Mouse (Mus musculus) hindbrain, embryonic 11.5 days (tissue): ENCODE results near the gene Srrm2. TPM values are rescaled to one million over a fixed set of nuclear protein-coding genes. Genes with fewer than 3 reads are reported as not detected.

Source experiments
- ATAC-seq: fragments of 200-750 bp; cut with Nextera tagmentation; 2 replicates; pipeline ENCODE4 v1.8.0; 2017; ENCODE audit warnings: mild to moderate bottlenecking, moderate TSS enrichment, moderate library complexity; ENCODE audit not compliant: low FRiP score
- DNase-seq: peaks from one replicate; pipeline ENCODE4 v3.0.0-alpha.2; 2015; ENCODE audit warnings: low spot score
- H3K27ac ChIP-seq: fragments of 300-500 bp; sonication (generic); 2 replicates; pipeline ENCODE4 v1.5.1; 2014; ENCODE audit warnings: mild to moderate bottlenecking, low read depth, low read length
- H3K27me3 ChIP-seq: fragments of 300-500 bp; sonication (generic); 2 replicates; pipeline ENCODE4 v1.6.1; 2014; ENCODE audit warnings: mild to moderate bottlenecking, low read length, moderate library complexity, mixed read lengths; ENCODE audit not compliant: control insufficient read depth, insufficient read depth
- H3K36me3 ChIP-seq: fragments of 300-500 bp; sonication (generic); 2 replicates; pipeline ENCODE4 v1.6.1; 2014; ENCODE audit warnings: mild to moderate bottlenecking, low read length, moderate library complexity, mixed read lengths; ENCODE audit not compliant: control insufficient read depth, insufficient read depth
- H3K4me1 ChIP-seq: fragments of 300-500 bp; sonication (generic); replicated peaks from 2 replicates; pipeline ENCODE4 v1.6.1; 2014; ENCODE audit warnings: low read length, mixed read lengths; ENCODE audit not compliant: control insufficient read depth, insufficient read depth
- H3K4me2 ChIP-seq: fragments of 300-500 bp; sonication (generic); replicated peaks from 2 replicates; pipeline ENCODE4 v1.6.1; 2014; ENCODE audit warnings: mild to moderate bottlenecking, low read depth, low read length
- H3K4me3 ChIP-seq: fragments of 300-500 bp; sonication (generic); 2 replicates; pipeline ENCODE4 v1.5.1; 2014; ENCODE audit warnings: low read depth, low read length
- H3K9ac ChIP-seq: fragments of 300-500 bp; sonication (generic); 2 replicates; pipeline ENCODE4 v1.6.1; 2014; ENCODE audit warnings: low read depth, low read length
- H3K9me3 ChIP-seq: fragments of 300-500 bp; sonication (generic); 2 replicates; pipeline ENCODE4 v1.6.1; 2016; ENCODE audit warnings: low read length; ENCODE audit not compliant: control insufficient read depth
- WGBS: fragments of 180-500 bp; shearing (Covaris S2); extraction: QIAGEN DNeasy Blood & Tissue Kit; methylation state at CpG from one replicate; pipeline ENCODE4 v1.1.7; 2014; 5-methylcytosine and 5-hydroxymethylcytosine counted together
- polyA plus RNA-seq: library from polyadenylated mRNA; unstranded; fragments of >200 nt; fragmentation: Nextera tagmentation; extraction: Ambion mirVana; gene quantifications from 2 replicates; pipeline ENCODE4 v1.2.1, GENCODE M21; 2014

The Srrm2 gene
- 427 and 573 TPM in 2 replicates for polyA plus RNA-seq

- peak within 1 kb of the TSS; percentile 73 for H3K4me2 ChIP-seq
- H3K27ac ChIP-seq: peak within 1 kb of the TSS; percentile 84
- H3K4me3 ChIP-seq: peak within 1 kb of the TSS; percentile 36
- DNase-seq: peak; percentile 80
- no peaks in the 10 kb centered on the region for H3K9me3 ChIP-seq
- peak; percentile 73 for ATAC-seq
- 2% methylated on average over 29 of the region's 29 CpGs for WGBS
- 0 out of 2 replicates have a peak, but pooled peaks cover 2% of the 10 kb centered on the region for H3K4me1 ChIP-seq
- no peaks in the 10 kb centered on the region for H3K36me3 ChIP-seq
- no peaks in the 10 kb centered on the region for H3K27me3 ChIP-seq
- peak within 1 kb of the TSS; percentile 79 for H3K9ac ChIP-seq
Observed at GRCm38 (mm10) chr17:23790269-23791078, at the start of gene Srrm2. Gene Srrm2, plus strand, starts transcription at chr17:23790532.

GRCm38 (mm10) chr17:23740598-23741021, 49.7 kb upstream of the Srrm2 start, which contains the start of gene Paqr4:
Gene Paqr4, minus strand, starts transcription at chr17:23740867.
- ATAC-seq: no peak; the same call in 1 of the 2 replicates
- H3K27me3 ChIP-seq: peaks cover 53% of the 10 kb centered on the region
- WGBS: 10% methylated on average over 13 of the region's 13 CpGs
- peak within 1 kb of the TSS; percentile 82 for H3K27ac ChIP-seq
- no peaks in the 10 kb centered on the region for H3K9me3 ChIP-seq
- peak within 1 kb of the TSS; percentile 99 for H3K4me2 ChIP-seq
- H3K4me3 ChIP-seq: peak within 1 kb of the TSS; percentile 60
- peak within 1 kb of the TSS; percentile 74 for H3K9ac ChIP-seq
- no peaks in the 10 kb centered on the region for H3K36me3 ChIP-seq
- H3K4me1 ChIP-seq: peaks cover 11% of the 10 kb centered on the region
- no peak for DNase-seq

- H3K4me2 ChIP-seq: no peak overlapping the region
- H3K4me1 ChIP-seq: peaks cover 19% of the 10 kb centered on the region
- no peak overlapping the region for H3K9ac ChIP-seq
- no peak overlapping the region for H3K27ac ChIP-seq
- DNase-seq (no peak), ATAC-seq (no peak)
- peaks cover 63% of the 10 kb centered on the region for H3K27me3 ChIP-seq
- no peak overlapping the region for H3K4me3 ChIP-seq
- 46% methylated on average over 38 of the region's 38 CpGs for WGBS
- no peaks in the 10 kb centered on the region for H3K9me3 ChIP-seq
- H3K36me3 ChIP-seq: no peaks in the 10 kb centered on the region
Observed at GRCm38 (mm10) chr17:23741359-23742209, 48.7 kb upstream of the Srrm2 start.

- peaks cover 68% of the 10 kb centered on the region for H3K27me3 ChIP-seq
- peak overlapping the region; percentile 2; the same call in 1 of the 2 replicates for H3K4me2 ChIP-seq
- H3K36me3 ChIP-seq: no peaks in the 10 kb centered on the region
- no peak for ATAC-seq
- H3K27ac ChIP-seq: no peak overlapping the region
- WGBS: 7% methylated on average over 44 of the region's 44 CpGs
- DNase-seq: peak; percentile 54
- H3K9me3 ChIP-seq: no peaks in the 10 kb centered on the region
- H3K9ac ChIP-seq: no peak overlapping the region
- peaks cover 19% of the 10 kb centered on the region for H3K4me1 ChIP-seq
- no peak overlapping the region for H3K4me3 ChIP-seq
Observed at GRCm38 (mm10) chr17:23742210-23742793, 48.0 kb upstream of the Srrm2 start.

- Histone ChIP-seq H3K9me3 (no peaks in the 10 kb centered on the region), H3K36me3 (no peaks in the 10 kb centered on the region), H3K9ac (no peak overlapping the region), H3K4me2 (no peak overlapping the region), H3K4me3 (no peak overlapping the region), H3K27me3 (peaks cover 72% of the 10 kb centered on the region), H3K4me1 (peaks cover 18% of the 10 kb centered on the region), H3K27ac (no peak overlapping the region)
- WGBS: 71% methylated on average over 12 of the region's 12 CpGs
- no peak for DNase-seq
- no peak for ATAC-seq
Observed at GRCm38 (mm10) chr17:23742941-23743340, 47.4 kb upstream of the Srrm2 start.

- peaks cover 16% of the 10 kb centered on the region for H3K4me1 ChIP-seq
Observed at GRCm38 (mm10) chr17:23744076-23744475, 46.3 kb upstream of the Srrm2 start.

GRCm38 (mm10) chr17:23744651-23745050, 45.7 kb upstream of the Srrm2 start:
- H3K4me3 ChIP-seq: no peak overlapping the region
- no peak overlapping the region for H3K27ac ChIP-seq
- no peak for DNase-seq
- peaks cover 16% of the 10 kb centered on the region for H3K4me1 ChIP-seq
- H3K9me3 ChIP-seq: no peaks in the 10 kb centered on the region
- peaks cover 75% of the 10 kb centered on the region for H3K27me3 ChIP-seq
- peak overlapping the region; percentile 19; the same call in 1 of the 2 replicates for H3K9ac ChIP-seq
- H3K4me2 ChIP-seq: no peak overlapping the region
- H3K36me3 ChIP-seq: no peaks in the 10 kb centered on the region
- WGBS: 1% methylated on average over 10 of the region's 14 CpGs
- ATAC-seq: no peak

More at GRCm38 (mm10) chr17:23744076-23744475, 46.3 kb upstream of the Srrm2 start:
- ATAC-seq (no peak), DNase-seq (peak; percentile 18)
- no peak overlapping the region for H3K27ac ChIP-seq
- H3K27me3 ChIP-seq: peaks cover 75% of the 10 kb centered on the region
- H3K36me3 ChIP-seq: no peaks in the 10 kb centered on the region
- H3K4me3 ChIP-seq: no peak overlapping the region
- no peak overlapping the region for H3K9ac ChIP-seq
- no peaks in the 10 kb centered on the region for H3K9me3 ChIP-seq
- H3K4me2 ChIP-seq: no peak overlapping the region
- 19% methylated on average over 8 of the region's 8 CpGs for WGBS
